Mouse (Mus musculus) E14TG2a.4 (cell line): ENCODE measurements around the gene Atp5e.
A peak's percentile ranks its signal among the peaks of the same experiment; 100 is the strongest.

Experiments used
- H3K27me3 ChIP-seq: 2 replicates; pipeline ENCODE4 v1.6.1; 2014; ENCODE audit warnings: low read length, control low read depth; ENCODE audit not compliant: insufficient read depth
- H3K36me3 ChIP-seq: 2 replicates; pipeline ENCODE4 v1.6.1; 2014; ENCODE audit warnings: low read length, control low read depth; ENCODE audit not compliant: insufficient read depth
- H3K4me1 ChIP-seq: replicated peaks from 2 replicates; pipeline ENCODE4 v1.6.1; 2014; ENCODE audit warnings: low read depth, low read length, control low read depth
- H3K4me3 ChIP-seq: replicated peaks from 2 replicates; pipeline ENCODE4 v1.5.1; 2014; ENCODE audit warnings: mild to moderate bottlenecking, low read length
- H3K9me3 ChIP-seq: 2 replicates; pipeline ENCODE4 v1.6.1; 2014; ENCODE audit warnings: low read length, control low read depth
- CTCF ChIP-seq: conservative IDR thresholded peaks from 2 replicates; pipeline ENCODE4 v1.5.1; 2014; ENCODE audit warnings: low read length
- NANOG ChIP-seq: IDR thresholded peaks from 2 replicates; pipeline ENCODE4 v1.6.1; 2014; ENCODE audit warnings: borderline replicate concordance, low read length, mixed read lengths
- POU5F1 ChIP-seq: IDR thresholded peaks from 2 replicates; pipeline ENCODE4 v1.6.1; 2014; ENCODE audit warnings: low read length, borderline replicate concordance

Atp5e gene

DNA sequence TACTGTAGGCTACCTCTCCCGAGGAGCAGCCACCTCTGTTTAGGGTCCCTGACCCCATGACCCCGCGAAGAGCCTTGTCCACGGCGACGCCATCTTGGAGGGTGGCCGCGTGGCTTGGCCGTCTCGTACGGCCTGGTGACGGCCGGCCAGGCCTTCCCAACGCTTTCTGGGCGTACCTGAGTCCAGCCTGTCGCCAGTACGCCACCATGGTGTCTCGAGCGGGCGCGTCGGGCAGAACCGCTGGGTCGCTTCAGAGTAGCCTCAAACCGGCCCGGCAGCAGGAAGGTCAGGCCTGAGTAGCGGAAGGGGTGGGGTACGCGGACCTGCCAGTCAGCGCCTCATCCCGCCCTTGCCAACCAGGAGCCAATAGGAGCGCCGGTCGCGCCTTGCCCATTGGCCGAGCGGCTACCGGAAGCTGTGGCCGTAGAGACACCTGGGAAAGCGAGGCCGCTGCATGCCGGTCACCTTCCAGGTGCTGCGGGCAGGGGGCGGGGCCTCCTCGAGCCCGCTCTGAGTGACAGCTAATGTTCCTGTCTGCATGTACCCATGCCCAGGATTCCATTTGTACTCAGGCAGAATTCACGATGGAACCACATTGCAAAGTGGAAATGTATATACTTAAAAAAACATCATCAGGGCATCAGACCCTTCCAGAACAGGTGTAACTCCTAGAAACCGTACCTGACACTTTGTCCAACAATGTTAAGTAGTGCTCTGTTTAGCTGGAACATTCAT, at the start of gene Atp5e:
TSS of gene Atp5e (minus strand) at position 317 of the 735 bp plus-strand sequence.
- peaks cover 79% of the 10 kb centered on the region for H3K36me3 ChIP-seq
- H3K27me3 ChIP-seq, result no peaks in the 10 kb centered on the region
- H3K4me3 ChIP-seq, result peak within 1 kb of the TSS; percentile 91
- H3K9me3 ChIP-seq, result no peaks in the 10 kb centered on the region
- TF ChIP-seq POU5F1 (no peak), NANOG (no peak), CTCF (no peak)
- peaks cover 31% of the 10 kb centered on the region for H3K4me1 ChIP-seq

DNA sequence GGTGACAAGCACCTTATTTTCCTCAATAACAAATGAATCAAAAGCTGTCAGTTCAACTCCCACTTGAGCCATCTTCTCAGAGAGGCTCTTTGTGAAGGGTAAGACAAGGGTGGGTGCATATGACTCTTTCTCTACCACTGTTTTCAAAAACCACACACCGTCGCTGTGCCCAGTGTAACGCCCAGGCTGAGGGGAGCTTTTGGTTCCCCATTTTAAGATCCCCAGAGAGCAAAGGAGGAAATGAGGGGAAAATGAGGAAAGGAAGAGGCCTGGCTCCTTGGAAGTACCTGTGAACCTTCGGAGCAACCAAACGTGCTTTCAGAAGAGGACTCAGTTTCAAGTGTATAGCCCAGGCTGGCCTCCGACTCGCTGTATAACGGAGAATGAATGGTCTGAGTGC, 45.9 kb upstream of the Atp5e start:
- Histone ChIP-seq H3K36me3 (no peaks in the 10 kb centered on the region), H3K27me3 (no peaks in the 10 kb centered on the region), H3K9me3 (peaks cover 11% of the 10 kb centered on the region), H3K4me1 (no peaks in the 10 kb centered on the region), H3K4me3 (no peak overlapping the region)
- TF ChIP-seq CTCF (no peak), NANOG (no peak), POU5F1 (no peak)

- Histone ChIP-seq H3K27me3 (no peaks in the 10 kb centered on the region), H3K36me3 (no peaks in the 10 kb centered on the region), H3K4me3 (no peak overlapping the region), H3K4me1 (no peaks in the 10 kb centered on the region), H3K9me3 (peaks cover 11% of the 10 kb centered on the region)
- TF ChIP-seq POU5F1, result no peak
- TF ChIP-seq CTCF, result no peak
- TF ChIP-seq NANOG, result no peak
Observed at GRCm38 (mm10) chr2:174507998-174508397, 44.1 kb upstream of the Atp5e start.

DNA sequence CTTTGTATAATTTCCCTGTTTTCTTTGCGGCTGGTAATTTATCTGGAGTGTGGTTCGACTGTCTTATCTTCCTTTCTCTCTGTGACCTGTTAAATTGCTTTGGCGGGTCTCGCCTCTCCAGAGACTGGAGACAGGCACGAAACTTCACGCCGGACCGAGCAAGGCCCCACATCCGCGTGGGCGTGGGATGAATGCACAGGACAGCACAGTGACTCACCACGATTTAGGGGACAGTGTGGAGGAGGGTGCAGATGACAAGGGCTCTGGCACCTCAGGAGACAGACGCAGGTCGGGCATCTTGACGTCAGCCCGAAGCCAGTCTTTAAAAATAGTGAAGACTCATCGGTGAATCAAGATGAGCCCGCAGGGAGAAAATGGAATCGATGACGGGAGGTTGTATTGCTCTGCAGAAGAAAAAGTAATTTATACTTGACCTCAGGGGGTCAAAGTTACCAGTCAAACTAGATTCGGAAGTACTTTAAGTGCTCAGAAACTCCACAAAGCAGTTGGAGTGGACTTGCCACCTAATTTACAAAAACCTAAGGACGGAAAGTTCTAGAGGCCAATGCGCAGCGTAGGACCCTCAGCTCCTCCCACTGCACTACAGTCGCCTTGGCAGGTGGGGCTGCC, 39.0 kb upstream of the Atp5e start:
- Histone ChIP-seq H3K27me3 (no peaks in the 10 kb centered on the region; the same call in 1 of the 2 replicates), H3K4me1 (no peaks in the 10 kb centered on the region), H3K4me3 (no peak overlapping the region), H3K36me3 (no peaks in the 10 kb centered on the region), H3K9me3 (peaks cover 16% of the 10 kb centered on the region)
- TF ChIP-seq NANOG, result no peak
- no peak for TF ChIP-seq POU5F1

- TF ChIP-seq CTCF (no peak), NANOG (no peak), POU5F1 (no peak)
- no peaks in the 10 kb centered on the region for H3K36me3 ChIP-seq
Observed at GRCm38 (mm10) chr2:174502321-174502720, 38.4 kb upstream of the Atp5e start.

DNA sequence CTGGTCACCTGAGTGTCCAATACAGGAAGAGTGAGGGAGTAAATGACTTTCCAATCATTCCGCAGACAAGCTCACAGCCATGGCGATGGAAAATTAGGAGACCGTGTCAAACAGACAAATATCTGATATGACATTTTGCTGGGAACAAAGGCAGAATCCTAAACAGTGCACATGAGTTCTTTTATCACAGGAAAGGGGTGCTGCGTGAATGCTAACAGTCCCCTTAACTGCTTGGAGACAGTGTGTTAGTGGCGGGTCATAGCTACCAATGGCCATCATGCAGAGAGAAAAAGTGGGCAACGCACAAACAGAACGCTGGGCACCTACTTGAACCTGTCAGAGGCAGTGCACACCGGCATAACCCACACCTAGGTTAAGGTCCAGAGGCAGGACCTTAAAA, 37.6 kb upstream of the Atp5e start:
- TF ChIP-seq POU5F1 (no peak), CTCF (no peak), NANOG (no peak)
- no peaks in the 10 kb centered on the region for H3K36me3 ChIP-seq
- no peaks in the 10 kb centered on the region for H3K4me1 ChIP-seq
- peaks cover 14% of the 10 kb centered on the region for H3K9me3 ChIP-seq
- no peak overlapping the region for H3K4me3 ChIP-seq
- no peaks in the 10 kb centered on the region; the same call in 1 of the 2 replicates for H3K27me3 ChIP-seq

More at GRCm38 (mm10) chr2:174502321-174502720, 38.4 kb upstream of the Atp5e start:
- peaks cover 16% of the 10 kb centered on the region for H3K9me3 ChIP-seq
- no peak overlapping the region for H3K4me3 ChIP-seq
- H3K4me1 ChIP-seq, result no peaks in the 10 kb centered on the region
- no peaks in the 10 kb centered on the region; the same call in 1 of the 2 replicates for H3K27me3 ChIP-seq

DNA sequence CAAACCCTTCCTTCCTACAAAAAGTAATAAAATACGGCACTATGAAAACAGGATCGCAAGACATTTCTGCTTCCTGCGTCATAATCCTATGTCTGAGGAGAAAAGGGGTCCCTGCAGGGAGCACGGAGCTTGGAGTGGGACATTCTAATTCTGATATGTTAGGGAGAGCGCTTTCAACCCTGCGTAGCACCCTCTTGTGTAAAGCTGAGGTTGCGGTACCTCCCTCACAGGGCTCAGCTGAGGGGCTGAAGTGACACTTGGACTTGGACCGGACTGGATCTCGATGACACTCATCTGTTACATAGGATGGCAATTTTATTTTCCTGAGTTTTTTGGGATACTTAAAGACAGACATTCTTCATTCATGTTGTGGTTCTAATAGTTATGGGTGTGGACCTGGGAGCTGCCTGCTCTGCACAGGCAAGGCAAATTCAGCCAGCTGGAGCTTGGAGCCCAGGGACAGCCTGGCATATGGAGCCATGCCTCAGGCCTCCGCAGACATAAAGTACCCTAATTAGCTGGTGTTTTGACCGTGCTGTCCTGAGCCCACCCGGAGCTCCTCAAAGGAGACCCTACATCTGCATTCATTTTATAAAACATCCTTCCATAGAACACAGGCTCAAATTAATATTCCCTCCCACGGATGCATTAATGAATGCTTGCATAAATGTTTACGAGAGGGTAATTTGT, 37.1 kb upstream of the Atp5e start:
- Histone ChIP-seq H3K36me3 (no peaks in the 10 kb centered on the region), H3K9me3 (peaks cover 9% of the 10 kb centered on the region), H3K4me1 (no peaks in the 10 kb centered on the region), H3K27me3 (peaks cover 2% of the 10 kb centered on the region), H3K4me3 (no peak overlapping the region)
- TF ChIP-seq NANOG (no peak), CTCF (no peak), POU5F1 (no peak)

DNA sequence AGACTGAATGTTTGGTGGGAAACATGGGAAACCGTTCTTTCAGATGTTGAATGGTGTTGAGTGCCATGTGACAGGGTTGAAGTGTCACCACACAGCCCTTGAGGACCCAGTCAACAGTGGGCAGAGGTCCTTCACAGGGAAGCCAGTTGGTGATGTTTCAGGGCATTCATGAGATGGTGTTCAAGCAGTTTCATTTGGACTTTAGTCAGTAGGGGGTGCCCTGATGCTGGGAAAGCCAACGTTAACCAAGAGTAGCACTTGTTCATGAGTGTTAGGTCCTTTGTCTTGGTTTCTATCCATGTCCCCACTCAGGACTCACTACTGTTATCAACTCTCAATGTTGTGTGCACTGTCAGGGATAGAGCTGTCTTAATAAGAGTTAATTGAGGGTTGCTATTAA, 29.0 kb upstream of the Atp5e start:
- no peak overlapping the region for H3K4me3 ChIP-seq
- H3K36me3 ChIP-seq, result no peaks in the 10 kb centered on the region
- peaks cover 11% of the 10 kb centered on the region for H3K9me3 ChIP-seq

More for the DNA sequence above, 29.0 kb upstream of the Atp5e start:
- no peaks in the 10 kb centered on the region for H3K4me1 ChIP-seq
- no peak for TF ChIP-seq NANOG
- no peak for TF ChIP-seq CTCF
- TF ChIP-seq POU5F1, result no peak
- peaks cover 3% of the 10 kb centered on the region; the same call in 1 of the 2 replicates for H3K27me3 ChIP-seq
